Mouse (Mus musculus) cerebellum, postnatal 36 days (tissue): Measurements from ENCODE around the gene Apbb2.

Source experiments
- DNase-seq, 2 experiments: peaks; one replicate each; pipeline ENCODE4 v3.0.0; 2021 to 2022; ENCODE audit warnings: mixed read lengths in 2 of 2

Gene Apbb2

DNA sequence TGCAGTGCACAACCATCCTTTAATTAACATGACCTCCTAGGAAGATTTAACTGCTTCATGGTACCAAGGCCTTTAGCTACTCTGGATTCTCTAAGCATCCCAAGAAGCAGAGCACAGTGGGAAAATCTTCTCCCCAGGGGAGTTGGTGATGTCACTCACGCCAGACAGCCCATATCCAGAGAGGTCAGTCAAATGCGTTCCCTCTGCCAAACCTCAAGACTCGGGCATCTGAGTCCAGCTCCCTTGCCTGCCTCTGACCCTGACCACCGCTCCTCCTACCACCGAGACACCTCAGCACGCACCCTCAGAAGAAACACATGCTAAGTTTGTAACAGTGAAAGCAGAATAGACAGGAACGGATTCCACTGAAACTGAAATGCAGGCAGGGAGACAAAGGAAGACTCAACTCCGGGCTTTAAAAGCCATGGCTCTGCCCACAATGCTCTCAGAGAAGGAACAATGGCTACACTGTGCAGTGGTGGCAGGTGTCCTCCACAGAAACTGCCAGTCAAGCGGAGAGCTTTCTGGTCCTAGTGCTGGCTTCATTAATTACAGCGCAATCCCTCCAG lies 72.9 kb downstream of the Apbb2 start:
- peak in 1 of 2 experiments; percentile 25 for DNase-seq

DNA sequence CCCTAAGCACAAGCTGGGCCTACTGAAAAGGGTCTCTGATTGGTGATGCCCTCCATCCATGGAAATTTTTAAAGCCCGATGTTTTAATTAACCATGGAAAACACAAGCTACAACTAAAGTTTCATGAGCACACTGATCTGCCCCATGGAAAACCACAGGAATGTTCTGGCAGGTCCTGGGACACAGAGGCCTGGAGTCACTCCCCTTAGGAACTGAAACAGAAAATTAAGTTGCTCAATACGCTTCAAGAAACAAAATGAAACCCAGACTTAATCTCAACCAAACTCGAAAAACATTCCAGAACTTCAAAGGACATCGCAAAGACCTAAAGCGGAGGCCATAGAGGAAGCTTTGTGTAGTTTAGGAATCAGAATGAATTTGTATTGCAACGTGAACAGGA lies 74.8 kb downstream of the Apbb2 start:
- DNase-seq = no peak

DNA sequence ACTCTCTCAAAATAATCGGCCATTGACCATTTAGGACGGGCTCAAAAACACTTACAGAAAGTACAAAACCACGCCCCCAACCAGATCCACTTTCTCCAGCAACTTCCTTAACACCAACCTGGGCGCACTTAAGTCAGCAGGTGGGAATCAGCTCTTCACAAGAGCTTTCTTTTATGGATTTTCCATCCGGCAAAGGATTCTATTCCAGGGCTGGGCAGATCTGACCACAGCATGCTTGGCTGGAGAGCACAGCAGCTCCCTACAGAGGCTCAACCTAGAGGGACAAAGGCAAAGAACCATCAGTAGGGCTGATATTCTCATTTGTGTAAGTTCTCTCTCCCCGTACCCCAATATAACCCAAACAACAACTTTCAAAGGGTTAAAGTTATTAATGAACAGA lies 75.2 kb downstream of the Apbb2 start:
- no peak for DNase-seq

DNA sequence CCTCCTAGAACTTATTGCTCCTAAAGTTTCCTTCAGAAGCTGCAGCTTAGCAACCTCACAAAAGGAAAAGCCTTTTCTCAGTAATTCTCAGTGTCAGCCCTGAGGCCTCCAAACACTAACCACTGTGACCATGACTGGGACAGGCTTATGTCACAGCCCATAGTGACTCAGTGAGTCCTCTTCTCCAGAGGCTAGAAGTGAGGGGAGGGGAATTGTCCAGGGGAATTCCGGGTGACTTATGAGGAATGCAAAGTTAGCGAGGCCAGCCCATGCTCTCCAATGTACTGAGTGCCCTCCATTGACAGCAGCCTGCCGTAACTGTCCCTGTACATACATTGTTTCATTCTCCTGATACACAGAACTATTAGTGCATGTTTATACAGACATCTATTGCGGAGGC lies 76.1 kb downstream of the Apbb2 start:
- no peak for DNase-seq

DNA sequence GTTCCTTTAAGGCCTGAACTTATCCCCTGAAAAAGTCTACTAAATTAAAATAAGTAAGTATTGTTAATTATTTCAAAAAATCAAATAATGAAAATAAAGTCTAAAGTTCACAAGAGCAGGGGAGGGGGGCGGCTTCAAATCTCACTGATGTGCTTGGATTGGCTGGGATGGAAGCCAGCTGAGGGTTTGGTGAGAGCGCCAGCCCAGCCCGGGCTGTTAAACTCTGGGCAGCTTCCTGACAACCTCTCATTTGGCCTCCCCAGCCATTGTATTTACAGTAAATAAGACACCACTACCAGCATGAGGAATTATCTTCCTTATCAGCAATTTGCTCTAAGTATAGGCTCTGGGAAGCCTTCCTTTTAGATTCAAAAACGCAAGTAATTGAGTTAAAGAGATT lies 77.2 kb downstream of the Apbb2 start:
- DNase-seq = no peak

DNA sequence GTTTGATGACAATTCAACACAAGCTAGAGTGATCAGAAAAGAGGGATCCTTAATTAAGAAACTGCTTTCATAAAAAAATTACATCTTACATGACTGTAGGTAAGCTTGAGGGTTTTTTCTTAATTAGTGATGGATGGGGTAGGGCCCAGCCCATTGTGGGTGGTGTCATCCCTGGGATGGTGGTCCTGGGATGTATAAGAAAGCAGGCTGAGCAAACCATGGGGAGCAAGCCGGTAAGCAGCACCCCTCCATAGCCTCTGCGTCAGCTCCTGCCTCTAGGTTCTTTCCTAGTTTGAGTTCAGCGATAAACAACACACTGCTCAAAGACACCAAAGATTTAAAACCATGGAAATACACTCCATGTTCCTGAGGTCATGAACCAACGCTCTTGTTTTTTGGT lies 78.3 kb downstream of the Apbb2 start:
- no peak for DNase-seq

DNA sequence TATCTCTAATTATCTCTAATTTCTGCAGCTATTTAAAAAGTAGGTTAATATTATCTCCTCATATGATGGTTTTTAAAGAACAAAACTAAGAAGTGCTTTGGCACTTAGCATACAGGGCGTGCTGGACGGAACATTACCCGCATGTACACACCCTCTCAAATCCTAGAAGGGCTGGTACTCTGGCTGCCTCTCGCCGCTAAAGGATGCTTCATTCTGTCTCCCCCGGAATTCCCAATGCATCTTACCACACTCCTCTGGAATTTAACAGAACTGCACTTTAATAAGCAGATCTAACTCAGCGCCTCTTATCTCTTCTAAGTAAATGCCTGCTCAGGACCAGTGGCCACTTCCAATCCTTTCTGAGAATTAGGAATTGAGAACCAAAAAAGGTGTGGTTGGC lies 80.8 kb downstream of the Apbb2 start:
- DNase-seq = no peak

DNA sequence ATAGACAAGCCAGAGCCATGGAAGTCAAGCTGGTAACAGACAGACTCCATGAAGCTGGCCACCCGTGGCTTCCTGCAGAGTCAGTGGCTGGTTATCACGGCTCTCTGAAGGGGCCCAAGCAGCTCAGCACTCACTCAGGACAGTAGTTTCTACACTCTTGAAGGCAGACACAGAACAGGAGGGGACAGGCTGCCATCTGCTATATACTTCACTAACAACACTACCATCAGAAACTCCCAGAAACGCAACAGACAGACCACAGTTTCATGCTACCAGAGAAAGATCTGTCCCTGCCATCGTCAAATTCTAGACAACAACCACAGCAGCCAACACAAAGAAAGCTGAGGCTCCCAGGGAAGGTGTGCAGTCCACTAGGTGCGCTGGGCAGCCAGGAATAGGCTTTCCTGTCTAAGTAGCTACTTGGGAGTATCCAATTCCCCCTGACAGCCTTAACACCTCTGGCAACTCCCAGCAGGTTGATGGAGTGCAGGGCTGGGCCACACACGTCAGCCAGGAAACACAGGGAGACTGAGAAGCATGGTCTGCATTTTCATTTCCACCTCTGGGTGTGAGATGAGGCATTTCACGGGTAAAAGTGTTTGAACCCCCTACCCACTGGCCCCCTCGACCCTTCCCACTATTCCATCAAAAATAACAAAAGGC lies 81.8 kb downstream of the Apbb2 start:
- no peak for DNase-seq

DNA sequence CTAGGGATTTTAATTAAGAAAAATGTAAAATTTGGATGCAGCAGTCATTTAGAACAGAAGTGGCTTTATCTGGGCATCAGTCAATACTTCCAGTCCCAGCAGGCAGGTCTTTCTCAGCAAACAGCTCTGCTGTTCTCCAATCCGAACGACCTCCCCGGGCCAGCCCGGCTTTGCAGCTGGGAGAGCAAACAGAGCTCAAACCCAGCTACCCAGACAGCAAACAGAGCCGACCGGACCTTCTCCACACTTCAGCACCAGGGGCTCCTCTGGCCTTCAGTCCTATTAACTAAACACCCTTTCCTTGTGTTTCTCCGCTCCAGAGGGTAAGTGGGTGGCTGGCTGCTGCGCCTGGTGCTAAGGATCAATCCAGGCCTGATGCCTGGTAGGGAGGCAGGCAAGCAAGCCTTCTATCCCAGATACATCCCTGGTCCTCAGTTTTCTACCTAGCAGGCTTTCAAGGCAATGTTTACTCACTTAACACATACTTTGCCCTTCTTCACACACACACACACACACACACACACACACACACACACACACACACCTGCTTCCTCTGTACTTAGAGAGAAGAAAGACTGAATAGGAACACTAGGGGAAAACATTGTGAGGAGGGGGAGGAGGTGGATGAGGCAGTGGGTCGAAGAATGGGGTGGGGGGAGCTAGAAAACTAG lies 82.9 kb downstream of the Apbb2 start:
- DNase-seq = no peak

DNA sequence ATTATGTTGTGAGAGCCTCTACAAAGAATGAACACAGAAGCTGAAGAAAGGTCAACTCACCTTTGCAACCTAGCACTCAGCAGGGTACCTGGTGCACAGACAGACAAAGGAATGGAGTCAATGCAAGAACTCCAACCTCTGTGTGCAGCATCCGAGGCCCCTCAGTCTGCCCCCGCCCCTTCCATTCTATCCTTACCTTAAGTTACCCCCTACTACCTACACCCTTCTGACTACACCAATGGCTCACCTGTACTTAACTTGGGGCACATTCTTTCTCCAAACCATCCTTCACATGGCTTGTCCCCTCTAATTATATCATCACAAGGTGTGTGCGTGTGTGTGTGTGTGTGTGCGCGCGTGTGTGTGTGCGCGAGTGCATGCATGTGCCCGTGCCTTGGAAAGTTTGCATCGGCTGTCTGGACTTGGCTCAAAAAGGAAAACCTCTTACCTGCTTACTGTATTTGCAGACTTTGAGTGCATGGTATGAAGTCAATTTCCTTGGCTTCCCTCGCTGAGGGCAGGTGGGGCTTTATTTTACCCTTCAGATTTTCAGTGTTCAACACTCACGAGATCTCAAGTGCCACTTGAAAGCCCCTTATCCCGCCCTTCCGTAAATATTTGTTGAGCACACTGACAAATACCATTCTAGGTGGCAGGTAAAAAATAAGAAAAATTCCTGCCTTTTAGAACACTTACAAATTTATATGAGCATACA lies 84.7 kb downstream of the Apbb2 start:
- DNase-seq = no peak

DNA sequence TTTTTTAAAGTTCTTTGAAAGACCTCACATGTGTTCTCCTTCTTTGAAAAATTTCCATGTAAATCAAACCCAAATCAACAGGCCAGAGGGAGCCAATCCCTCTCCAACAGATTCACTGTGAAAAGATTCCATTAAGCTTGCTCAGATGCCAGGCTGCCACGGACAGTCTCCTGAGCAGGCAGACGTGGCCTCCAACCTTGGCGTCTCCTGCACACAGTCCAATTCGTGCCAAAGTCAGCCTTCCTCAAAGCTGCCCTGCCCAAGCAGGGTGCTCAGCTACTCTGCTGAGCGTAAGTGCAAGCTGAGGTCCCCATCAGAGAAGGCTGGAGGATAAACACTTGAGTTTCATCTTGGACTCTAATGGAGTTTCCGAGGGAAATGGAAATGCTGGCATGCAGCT lies 85.8 kb downstream of the Apbb2 start:
- peak; percentile 58 to 61 for DNase-seq

DNA sequence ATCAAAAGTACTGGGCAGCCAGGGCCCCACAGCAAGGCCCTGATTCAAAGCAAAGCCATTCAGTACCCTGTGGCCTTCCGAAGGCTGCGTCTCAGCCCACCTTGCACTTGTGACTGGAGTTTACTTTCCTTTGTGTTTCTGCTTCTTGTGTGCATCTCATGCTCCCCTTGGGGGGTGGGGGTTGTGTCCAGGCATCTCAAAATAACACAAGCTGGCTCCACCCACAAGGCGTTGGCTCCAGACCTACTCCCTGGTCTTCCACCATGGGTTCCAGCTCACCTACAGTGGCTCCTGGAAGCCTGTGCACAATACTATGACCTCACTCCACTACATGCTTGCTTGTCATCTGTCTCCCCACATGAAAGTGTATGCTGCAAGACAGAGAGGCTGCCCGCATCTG lies 88.2 kb downstream of the Apbb2 start:
- no peak for DNase-seq

DNA sequence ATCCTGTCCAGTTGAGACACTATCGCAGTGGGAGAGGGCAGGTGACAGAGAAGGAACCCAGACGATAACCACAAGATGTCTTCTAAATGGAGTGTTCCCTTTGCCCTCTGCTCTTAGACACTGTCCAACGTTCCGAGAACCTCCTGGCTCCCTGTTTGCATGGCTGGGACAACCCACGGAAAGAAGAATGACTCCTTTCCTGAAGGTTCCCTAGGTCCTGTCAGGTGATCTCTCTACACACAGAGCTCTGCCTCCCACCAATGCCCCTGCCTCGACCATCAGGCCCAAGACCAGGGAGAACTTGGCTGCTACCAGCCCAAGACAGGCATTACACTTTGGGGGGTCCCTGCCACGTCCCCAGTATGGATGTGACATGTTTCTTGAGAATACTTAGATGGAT lies 89.0 kb downstream of the Apbb2 start:
- no peak for DNase-seq

DNA sequence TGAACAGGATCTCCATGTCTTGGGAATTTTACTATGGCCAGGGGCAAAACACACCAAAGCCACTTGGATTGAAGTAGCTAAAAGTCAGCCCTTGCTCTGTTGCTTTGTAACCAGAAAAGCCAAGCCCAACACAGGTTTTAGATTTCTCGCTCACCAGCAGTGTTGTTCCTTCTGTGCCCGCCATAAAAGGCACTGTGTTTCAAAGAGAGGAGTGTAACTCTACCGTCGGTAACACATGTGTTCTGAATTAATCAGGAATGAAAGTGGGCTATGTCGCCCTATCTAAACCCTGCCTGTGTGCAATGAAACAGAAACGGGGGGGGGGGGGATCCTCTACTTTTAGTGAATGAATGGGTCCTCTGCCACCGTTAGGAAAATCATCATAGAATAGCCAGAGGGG lies 90.0 kb downstream of the Apbb2 start:
- DNase-seq = no peak

DNA sequence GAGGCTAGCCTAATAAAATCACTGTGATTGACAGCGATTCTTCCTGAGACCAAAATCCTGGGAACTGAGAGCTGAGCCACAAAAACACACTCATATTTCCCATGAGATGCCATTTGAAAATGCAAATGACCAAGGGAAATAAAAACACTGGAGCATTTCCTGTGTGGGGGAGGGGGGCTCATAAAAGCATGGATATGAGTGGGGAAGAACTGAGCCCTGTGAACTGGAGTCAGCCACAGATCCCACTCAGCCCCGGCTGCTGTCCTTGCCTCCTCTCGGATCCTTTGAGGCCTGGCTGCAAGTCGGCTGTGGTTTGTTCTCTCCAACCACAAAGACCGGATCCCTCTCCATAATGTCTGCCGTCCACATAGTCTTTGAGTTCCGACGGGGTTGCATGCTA lies 91.5 kb downstream of the Apbb2 start:
- no peak for DNase-seq

DNA sequence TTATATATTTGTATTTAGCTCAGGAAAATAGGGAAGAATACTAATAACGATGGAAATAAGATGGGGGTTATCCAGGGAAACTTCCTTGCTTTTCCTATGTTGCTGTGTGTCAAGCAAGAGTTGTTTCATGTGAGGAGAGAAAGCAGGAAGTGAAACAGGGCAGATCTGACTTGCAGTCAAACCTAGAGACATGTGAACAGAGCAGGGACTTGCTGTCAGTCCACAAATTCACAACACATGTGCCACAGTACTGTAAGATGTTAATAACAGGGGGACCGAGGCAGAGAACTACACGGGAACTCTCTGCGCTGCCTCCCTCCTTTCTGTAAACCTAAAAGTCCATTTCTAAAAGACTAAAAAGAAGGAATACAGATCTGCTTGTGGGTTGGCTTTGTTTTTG lies 93.6 kb downstream of the Apbb2 start:
- DNase-seq = no peak

DNA sequence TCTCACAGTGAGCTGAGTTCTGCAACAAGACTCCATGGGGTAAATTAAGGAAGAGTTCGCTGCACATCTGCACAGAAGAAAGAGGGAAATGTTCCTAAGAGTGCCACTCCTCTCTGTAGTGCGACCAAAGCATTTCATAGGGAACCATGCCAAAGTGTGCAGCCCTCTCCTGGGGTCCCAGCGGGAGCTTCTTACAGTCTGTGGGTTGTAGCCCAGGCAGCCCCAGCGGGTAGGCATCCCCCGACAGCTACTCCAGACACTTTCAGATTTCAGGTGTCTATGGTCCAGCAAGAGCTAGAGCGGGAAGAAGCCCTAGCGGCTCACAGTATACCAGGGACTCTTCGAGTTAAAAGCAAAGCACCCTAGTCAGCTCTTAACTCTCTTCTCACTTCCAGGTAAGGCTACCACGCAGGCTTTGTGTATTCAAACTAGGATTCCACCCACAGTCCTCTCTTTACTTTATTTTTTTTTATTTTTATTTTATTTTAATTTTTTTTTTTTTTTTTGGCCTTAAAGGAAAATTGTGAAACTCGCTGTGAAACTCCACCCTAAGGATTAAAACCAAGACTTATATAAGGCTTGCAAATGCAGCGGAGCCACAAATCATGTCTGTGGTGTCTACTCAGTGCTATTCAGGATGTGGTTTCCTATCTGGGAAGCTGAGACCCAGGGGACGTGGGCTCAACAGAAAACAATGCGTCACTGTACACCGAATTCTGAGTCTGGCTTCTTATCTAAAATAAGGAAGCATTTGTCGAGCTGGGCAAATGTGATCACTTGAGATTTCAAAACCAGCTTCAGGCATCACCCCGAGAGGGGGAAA lies 94.7 kb downstream of the Apbb2 start:
- DNase-seq = no peak

DNA sequence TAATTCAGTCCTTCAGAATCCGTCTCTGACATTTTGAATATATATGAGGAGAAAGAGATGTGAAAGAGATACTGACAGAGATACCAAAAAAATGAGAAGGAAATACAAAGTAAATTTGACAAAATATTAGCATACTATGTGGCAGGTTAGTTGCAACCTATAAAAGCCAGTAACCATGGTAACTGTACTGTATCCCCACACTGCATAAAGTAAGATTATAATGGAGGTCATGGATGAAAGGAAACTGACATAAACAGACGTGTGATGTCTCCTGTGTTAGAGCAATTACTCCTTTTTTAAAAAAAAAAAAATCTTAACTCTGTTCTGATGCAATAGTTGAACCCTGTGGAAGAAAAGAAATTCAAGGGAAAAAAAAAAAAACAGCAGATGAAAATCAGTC lies 97.3 kb downstream of the Apbb2 start:
- DNase-seq = no peak

DNA sequence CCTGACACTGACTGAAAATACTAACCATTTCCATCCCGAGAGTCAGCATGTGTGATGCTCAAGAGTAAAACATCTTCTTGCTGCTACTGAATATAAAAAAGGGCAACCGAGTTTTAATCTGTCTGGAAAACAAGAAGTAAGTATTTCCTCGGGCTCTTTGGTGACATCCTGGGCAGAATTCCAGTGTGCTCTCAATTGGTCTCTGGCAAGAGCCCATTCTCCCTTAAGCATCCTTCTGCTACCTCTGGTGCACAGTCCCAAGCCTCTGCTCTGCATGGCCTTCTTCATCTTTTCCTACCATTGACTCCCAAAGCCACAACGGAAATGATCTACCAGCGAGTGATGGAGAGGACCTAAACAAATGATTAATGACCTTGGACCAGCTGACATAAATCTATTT lies 99.1 kb downstream of the Apbb2 start:
- no peak for DNase-seq

DNA sequence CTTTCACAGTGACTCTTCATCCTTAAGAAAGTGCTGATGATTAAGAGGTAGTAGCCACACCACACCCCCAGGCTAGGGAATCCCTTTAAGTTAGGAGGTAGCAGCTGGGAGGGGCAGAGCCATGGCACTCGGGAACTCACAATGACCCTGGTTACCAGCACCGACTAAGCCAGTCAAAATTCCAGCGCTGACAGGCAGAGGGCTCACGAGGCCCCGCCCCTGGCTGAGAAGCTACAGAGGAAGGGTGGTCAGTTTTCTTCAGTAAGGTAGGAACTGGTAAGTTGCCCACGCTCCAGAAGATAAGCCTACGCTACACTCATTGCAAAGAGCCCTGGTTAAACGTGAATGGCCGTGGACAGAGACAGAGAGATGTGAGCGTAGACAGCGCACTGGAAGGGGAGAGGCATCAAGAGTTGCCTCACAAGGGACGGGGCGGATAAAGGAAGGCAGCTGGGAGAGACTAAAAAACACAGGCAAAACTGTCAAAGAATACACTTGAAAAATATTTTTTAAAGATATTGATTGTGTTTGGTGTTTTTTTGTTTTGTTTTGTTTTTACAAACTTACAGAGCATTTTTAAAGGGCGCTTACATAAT lies 100.1 kb downstream of the Apbb2 start:
- no peak for DNase-seq

DNA sequence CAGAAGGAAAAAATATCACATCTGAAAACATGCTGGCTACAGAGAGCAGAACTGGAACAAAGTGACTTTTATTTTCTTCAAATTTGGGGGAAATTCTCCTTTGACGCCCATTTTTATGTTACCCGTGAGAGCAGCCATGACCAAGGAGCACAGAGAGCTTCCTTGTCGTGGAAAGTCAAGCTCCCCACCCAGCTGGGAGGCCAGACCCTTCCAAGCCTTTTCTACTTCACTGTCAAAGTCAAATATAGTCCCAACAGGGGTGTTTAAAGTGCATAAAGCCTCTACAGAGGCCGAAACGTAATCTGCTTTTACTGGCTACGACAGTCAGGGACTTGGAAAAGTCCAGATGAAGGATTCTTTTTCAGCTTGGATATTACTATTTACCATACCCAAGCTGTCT lies 101.1 kb downstream of the Apbb2 start:
- no peak for DNase-seq

DNA sequence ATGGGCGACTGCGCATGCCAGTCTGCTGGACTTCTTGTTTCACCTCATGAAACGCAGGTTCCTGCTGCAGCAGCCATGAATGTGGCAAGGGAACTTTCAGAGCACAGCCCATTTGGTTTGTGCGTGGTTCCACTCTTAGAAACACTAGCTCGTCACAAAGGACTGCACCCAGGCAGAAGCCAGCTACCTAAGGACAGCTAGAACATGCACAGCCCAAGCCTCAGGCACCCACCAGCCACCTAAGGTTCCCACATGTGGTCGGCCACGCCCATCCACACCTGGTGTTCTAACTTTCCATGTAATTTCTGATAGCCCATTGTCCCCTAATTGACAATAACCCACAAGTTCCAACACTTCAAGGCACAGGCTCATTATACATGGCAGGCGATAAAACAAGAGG lies 102.3 kb downstream of the Apbb2 start:
- no peak for DNase-seq

DNA sequence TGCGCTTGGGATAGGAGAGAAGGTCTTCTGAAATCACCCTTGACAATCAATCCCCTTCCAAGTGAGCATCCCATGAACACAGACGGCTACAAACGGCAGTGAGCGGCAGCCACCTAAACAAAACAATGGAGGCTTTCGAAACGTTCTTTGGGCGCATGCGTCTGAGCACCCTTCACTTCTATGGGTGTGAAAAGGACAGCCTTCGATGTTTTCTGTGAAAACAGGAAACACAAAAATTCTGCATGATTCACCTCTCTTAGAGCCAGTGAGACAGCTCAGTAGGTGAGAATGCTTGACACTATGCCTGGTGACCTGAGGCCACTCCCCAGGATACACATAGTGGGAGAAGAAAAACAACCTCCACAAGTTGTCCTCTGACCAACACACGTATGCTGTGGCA lies 103.3 kb downstream of the Apbb2 start:
- DNase-seq = no peak
